Mouse (Mus musculus) embryonic facial prominence, embryonic 11.5 days (tissue): ENCODE measurements at regions not wholly inside any gene's neighbourhood (a gene's known extent, or its start where the extent isn't known, plus 50 kb on each side); places are given as distances from the start of the nearest gene placed in this dataset.
A peak's percentile ranks its signal among the peaks of the same experiment; 100 is the strongest.

Source experiments
- ATAC-seq: fragments of 200-750 bp; cut with Nextera tagmentation; replicated peaks from 2 replicates; pipeline ENCODE4 v1.8.0; 2017; ENCODE audit warnings: low read depth; ENCODE audit not compliant: insufficient number of reproducible peaks, low FRiP score, low TSS enrichment
- DNase-seq: peaks from one replicate; pipeline ENCODE4 v3.0.0-alpha.2; 2015; ENCODE audit warnings: low spot score
- H3K27ac ChIP-seq: fragments of 300-500 bp; sonication (generic); replicated peaks from 2 replicates; pipeline ENCODE4 v1.5.1; 2014; ENCODE audit warnings: mild to moderate bottlenecking, low read depth, low read length, control low read depth
- H3K27me3 ChIP-seq: fragments of 300-500 bp; sonication (generic); 2 replicates; pipeline ENCODE4 v1.6.1; 2014; ENCODE audit warnings: mild to moderate bottlenecking, low read length, moderate library complexity, mixed read lengths; ENCODE audit not compliant: control insufficient read depth, insufficient read depth
- H3K36me3 ChIP-seq: fragments of 300-500 bp; sonication (generic); replicated peaks from 2 replicates; pipeline ENCODE4 v1.6.1; 2014; ENCODE audit warnings: low read depth, mild to moderate bottlenecking, low read length, moderate library complexity, mixed read lengths; ENCODE audit not compliant: control insufficient read depth, insufficient read depth
- H3K4me1 ChIP-seq: fragments of 300-500 bp; sonication (generic); 2 replicates; pipeline ENCODE4 v1.6.1; 2014; ENCODE audit warnings: low read length, mixed read lengths; ENCODE audit not compliant: control insufficient read depth, insufficient read depth
- H3K4me2 ChIP-seq: fragments of 300-500 bp; sonication (generic); 2 replicates; pipeline ENCODE4 v1.6.1; 2014; ENCODE audit warnings: low read depth, mild to moderate bottlenecking, control low read depth, low read length, moderate library complexity
- H3K4me3 ChIP-seq: fragments of 300-500 bp; sonication (generic); 2 replicates; pipeline ENCODE4 v1.5.1; 2014; ENCODE audit warnings: low read depth, low read length, control low read depth
- H3K9ac ChIP-seq: fragments of 300-500 bp; sonication (generic); replicated peaks from 2 replicates; pipeline ENCODE4 v1.6.1; 2014; ENCODE audit warnings: mild to moderate bottlenecking, control low read depth, low read length
- H3K9me3 ChIP-seq: fragments of 300-500 bp; sonication (generic); replicated peaks from 2 replicates; pipeline ENCODE4 v1.6.1; 2016; ENCODE audit warnings: mild to moderate bottlenecking, low read length, inconsistent platforms, mixed read lengths; ENCODE audit not compliant: control insufficient read depth
- WGBS: fragments of 180-500 bp; shearing (Covaris S2); extraction: QIAGEN DNeasy Blood & Tissue Kit; methylation state at CpG from one replicate; pipeline ENCODE4 v1.1.7; 2014; 5-methylcytosine and 5-hydroxymethylcytosine counted together

- H3K27me3 ChIP-seq = no peaks in the 10 kb centered on the region
- no peak overlapping the region for H3K4me3 ChIP-seq
- 79% methylated on average over 3 of the region's 3 CpGs for WGBS
- no peak overlapping the region for H3K9ac ChIP-seq
- no peak overlapping the region for H3K27ac ChIP-seq
- no peaks in the 10 kb centered on the region for H3K36me3 ChIP-seq
- DNase-seq (no peak), ATAC-seq (no peak)
- H3K4me1 ChIP-seq = 0 out of 2 replicates have a peak, but pooled peaks cover 3% of the 10 kb centered on the region
- H3K9me3 ChIP-seq = no peaks in the 10 kb centered on the region
- H3K4me2 ChIP-seq = no peak overlapping the region
Observed at GRCm38 (mm10) chr16:24220613-24221012, 172.7 kb upstream of the Lpp start.

- no peak overlapping the region for H3K9ac ChIP-seq
- ATAC-seq = no peak
- DNase-seq = no peak
- no peaks in the 10 kb centered on the region for H3K27me3 ChIP-seq
- no peak overlapping the region for H3K27ac ChIP-seq
- WGBS = 87% methylated on average over 9 of the region's 9 CpGs
- H3K4me2 ChIP-seq = no peak overlapping the region
- H3K9me3 ChIP-seq = no peaks in the 10 kb centered on the region
- H3K4me3 ChIP-seq = no peak overlapping the region
- H3K36me3 ChIP-seq = no peaks in the 10 kb centered on the region
- H3K4me1 ChIP-seq = 0 out of 2 replicates have a peak, but pooled peaks cover 3% of the 10 kb centered on the region
Observed at GRCm38 (mm10) chr16:24219691-24220090, 173.6 kb upstream of the Lpp start.

GRCm38 (mm10) chr16:24218850-24219185 lies 174.5 kb upstream of the Lpp start:
- no peak overlapping the region for H3K4me2 ChIP-seq
- no peak overlapping the region for H3K27ac ChIP-seq
- no peak for ATAC-seq
- no peak overlapping the region for H3K4me3 ChIP-seq
- 70% methylated on average over 4 of the region's 4 CpGs for WGBS
- H3K9me3 ChIP-seq = no peaks in the 10 kb centered on the region
- no peak overlapping the region for H3K9ac ChIP-seq
- DNase-seq = no peak
- no peaks in the 10 kb centered on the region for H3K36me3 ChIP-seq
- 0 out of 2 replicates have a peak, but pooled peaks cover 3% of the 10 kb centered on the region for H3K4me1 ChIP-seq
- H3K27me3 ChIP-seq = no peaks in the 10 kb centered on the region

- DNase-seq (peak; percentile 62), ATAC-seq (peak; percentile 77; the same call in 1 of the 2 replicates)
- 0 out of 2 replicates have a peak overlapping the region, but pooled peaks have one; percentile 23 for H3K9ac ChIP-seq
- no peaks in the 10 kb centered on the region for H3K27me3 ChIP-seq
- no peak overlapping the region for H3K4me2 ChIP-seq
- WGBS = 33% methylated on average over 14 of the region's 14 CpGs
- no peaks in the 10 kb centered on the region for H3K9me3 ChIP-seq
- no peaks in the 10 kb centered on the region for H3K36me3 ChIP-seq
- H3K4me1 ChIP-seq = 0 out of 2 replicates have a peak, but pooled peaks cover 3% of the 10 kb centered on the region
- H3K4me3 ChIP-seq = no peak overlapping the region
- no peak overlapping the region for H3K27ac ChIP-seq
Observed at GRCm38 (mm10) chr16:24218162-24218849, 175.0 kb upstream of the Lpp start.

- no peaks in the 10 kb centered on the region for H3K27me3 ChIP-seq
- 91% methylated on average over 5 of the region's 5 CpGs for WGBS
- no peak overlapping the region for H3K27ac ChIP-seq
- DNase-seq (no peak), ATAC-seq (no peak)
- no peak overlapping the region for H3K9ac ChIP-seq
- no peak overlapping the region for H3K4me2 ChIP-seq
- no peaks in the 10 kb centered on the region for H3K9me3 ChIP-seq
- H3K4me3 ChIP-seq = no peak overlapping the region
- no peaks in the 10 kb centered on the region for H3K36me3 ChIP-seq
- 0 out of 2 replicates have a peak, but pooled peaks cover 3% of the 10 kb centered on the region for H3K4me1 ChIP-seq
Observed at GRCm38 (mm10) chr16:24216828-24217227, 176.5 kb upstream of the Lpp start.

- Histone ChIP-seq H3K36me3 (no peaks in the 10 kb centered on the region), H3K4me3 (no peak overlapping the region), H3K4me1 (0 out of 2 replicates have a peak, but pooled peaks cover 3% of the 10 kb centered on the region), H3K9ac (no peak overlapping the region), H3K4me2 (no peak overlapping the region), H3K9me3 (no peaks in the 10 kb centered on the region), H3K27ac (no peak overlapping the region), H3K27me3 (no peaks in the 10 kb centered on the region)
- ATAC-seq = no peak
- no peak for DNase-seq
- WGBS = 91% methylated on average over 8 of the region's 8 CpGs
Observed at GRCm38 (mm10) chr16:24215353-24215752, 178.0 kb upstream of the Lpp start.

GRCm38 (mm10) chr16:24213577-24213976 lies 179.7 kb upstream of the Lpp start:
- no peaks in the 10 kb centered on the region for H3K36me3 ChIP-seq
- H3K9me3 ChIP-seq = no peaks in the 10 kb centered on the region
- H3K27me3 ChIP-seq = no peaks in the 10 kb centered on the region
- WGBS = 93% methylated on average over 3 of the region's 3 CpGs
- H3K27ac ChIP-seq = no peak overlapping the region
- no peak overlapping the region for H3K4me3 ChIP-seq
- H3K4me1 ChIP-seq = 0 out of 2 replicates have a peak, but pooled peaks cover 3% of the 10 kb centered on the region
- H3K9ac ChIP-seq = no peak overlapping the region
- no peak overlapping the region for H3K4me2 ChIP-seq
- DNase-seq = no peak
- ATAC-seq = no peak

GRCm38 (mm10) chr16:24212702-24213101 lies 180.6 kb upstream of the Lpp start:
- H3K9ac ChIP-seq = no peak overlapping the region
- no peak overlapping the region for H3K4me3 ChIP-seq
- no peak overlapping the region for H3K27ac ChIP-seq
- no peak overlapping the region for H3K4me2 ChIP-seq
- no peak for DNase-seq
- no peaks in the 10 kb centered on the region for H3K9me3 ChIP-seq
- 86% methylated on average over 2 of the region's 2 CpGs for WGBS
- no peak for ATAC-seq
- no peaks in the 10 kb centered on the region for H3K36me3 ChIP-seq
- H3K27me3 ChIP-seq = no peaks in the 10 kb centered on the region
- H3K4me1 ChIP-seq = no peaks in the 10 kb centered on the region
